Mouse (Mus musculus) adrenal gland, postnatal 36 days (tissue): ENCODE measurements around the gene Pf4. TPM values are rescaled to one million over a fixed set of nuclear protein-coding genes. Genes with fewer than 3 reads are reported as not detected.

Experiments
- DNase-seq, 2 experiments: peaks; one replicate each; pipeline ENCODE4 v3.0.0; 2021; ENCODE audit warnings: mixed read lengths in 1 of 2
- long read RNA-seq, 2 experiments: library from polyadenylated mRNA; stranded (forward); transcript quantifications; one replicate each; pipeline ENCODE4 v2.0.0; 2021; ENCODE audit warnings: borderline sequencing depth in 2 of 2
- total RNA-seq, 2 experiments: library from RNA; stranded (reverse); gene quantifications; 2 replicates each; pipeline ENCODE4 v1.2.3; 2021

Gene Pf4
- total RNA-seq = 10 to 100 TPM; 13.5 to 20.6 TPM
- long read RNA-seq, experiment 1, transcript Pf4-201 (3 exons, 588 nt) = major isoform, 15 of 15 reads
- long read RNA-seq, experiment 1, partial matches to known transcripts = 0 of 15 reads
- long read RNA-seq, experiment 1, other reads (novel, unspliced or antisense) = 0 of 15 reads
- long read RNA-seq, experiment 2, transcript Pf4-201 (3 exons, 588 nt) = major isoform, 6 of 6 reads
- long read RNA-seq, experiment 2, partial matches to known transcripts = 0 of 6 reads
- long read RNA-seq, experiment 2, other reads (novel, unspliced or antisense) = 0 of 6 reads

GRCm38 (mm10) chr5:90771880-90772653 lies at the start of gene Pf4:
Gene Pf4 (plus strand): TSS chr5:90772435.
- peak; percentile 33 to 35 for DNase-seq

DNA sequence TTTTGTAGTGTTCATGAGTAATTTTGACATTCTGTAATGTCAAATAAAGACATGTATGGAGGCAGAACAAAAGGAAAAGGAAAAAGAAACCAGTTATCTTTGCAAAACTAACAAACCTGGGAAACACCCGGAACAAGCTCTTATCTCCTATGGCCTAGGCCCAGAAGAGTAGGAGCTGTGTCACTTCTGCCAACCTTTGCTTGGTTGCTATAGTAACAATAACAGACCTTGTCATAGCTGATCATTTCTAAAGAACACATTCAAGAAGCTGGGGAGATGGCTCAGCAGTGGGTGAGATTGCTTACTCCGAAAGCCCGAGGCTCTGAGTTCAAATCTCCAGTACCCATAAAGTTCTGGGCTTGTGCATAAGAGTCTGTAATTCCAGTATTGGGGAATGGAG lies 49.6 kb upstream of the Pf4 start:
- no peak for DNase-seq

DNA sequence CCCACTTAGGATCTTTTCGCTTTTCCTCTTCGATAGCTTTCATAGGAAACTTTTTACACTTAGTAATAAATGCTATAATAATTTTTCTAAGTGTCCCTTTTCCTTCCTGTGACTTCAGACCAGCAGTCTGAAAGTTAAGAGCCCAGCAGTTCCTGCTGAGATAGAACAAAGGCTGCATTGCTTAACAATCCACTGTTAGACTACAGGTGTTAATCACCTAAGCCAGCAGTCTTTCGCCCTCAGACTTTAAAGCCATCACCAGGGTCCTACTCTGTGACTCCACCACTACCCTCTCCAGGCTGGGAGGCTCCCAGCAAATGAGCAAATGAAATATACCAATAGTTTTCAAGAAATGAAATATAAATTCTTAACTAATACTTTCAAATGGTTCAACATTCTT lies 44.0 kb upstream of the Pf4 start:
- no peak for DNase-seq

DNA sequence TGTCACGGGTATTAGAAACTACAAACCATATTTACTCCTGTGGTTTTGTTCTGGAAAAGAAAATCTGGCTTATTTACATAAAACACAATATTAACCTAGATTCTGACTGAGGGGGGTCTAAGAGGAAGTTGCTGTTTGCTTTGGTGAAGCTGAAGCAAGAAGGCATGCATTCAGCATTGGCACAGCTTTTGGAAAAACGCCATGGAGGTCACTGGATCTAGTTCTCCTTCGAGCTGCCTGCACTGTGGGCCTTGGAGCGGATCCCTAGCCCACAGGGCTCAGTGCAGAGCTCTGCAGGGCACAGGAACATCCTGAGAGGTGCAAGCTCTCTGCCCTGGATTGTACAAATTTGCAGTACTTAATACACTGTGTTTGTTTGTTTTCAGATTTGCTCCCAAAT lies 40.8 kb upstream of the Pf4 start:
- peak; percentile 4 to 18 for DNase-seq

GRCm38 (mm10) chr5:90742029-90742428 lies 30.2 kb upstream of the Pf4 start:
- DNase-seq = peak in 1 of 2 experiments; percentile 2

DNA sequence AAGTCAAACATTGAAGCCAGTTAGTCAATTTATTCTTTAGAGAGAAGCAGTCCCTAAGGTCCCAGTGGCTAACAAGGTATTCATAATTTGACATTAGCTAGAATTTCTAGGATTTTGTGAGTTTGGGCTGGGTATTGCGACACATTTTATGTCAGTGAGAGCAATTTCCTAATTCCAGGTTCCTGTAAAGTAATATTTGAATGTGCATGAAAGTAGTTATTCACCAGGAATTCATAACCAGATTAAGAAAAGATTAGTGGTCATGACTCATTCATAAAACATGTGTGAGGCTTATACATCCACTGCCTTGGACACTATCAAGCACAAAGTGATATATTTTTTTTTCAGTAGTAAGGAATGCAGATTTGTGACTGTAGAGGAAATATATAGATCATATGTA lies 18.3 kb upstream of the Pf4 start:
- DNase-seq = no peak

DNA sequence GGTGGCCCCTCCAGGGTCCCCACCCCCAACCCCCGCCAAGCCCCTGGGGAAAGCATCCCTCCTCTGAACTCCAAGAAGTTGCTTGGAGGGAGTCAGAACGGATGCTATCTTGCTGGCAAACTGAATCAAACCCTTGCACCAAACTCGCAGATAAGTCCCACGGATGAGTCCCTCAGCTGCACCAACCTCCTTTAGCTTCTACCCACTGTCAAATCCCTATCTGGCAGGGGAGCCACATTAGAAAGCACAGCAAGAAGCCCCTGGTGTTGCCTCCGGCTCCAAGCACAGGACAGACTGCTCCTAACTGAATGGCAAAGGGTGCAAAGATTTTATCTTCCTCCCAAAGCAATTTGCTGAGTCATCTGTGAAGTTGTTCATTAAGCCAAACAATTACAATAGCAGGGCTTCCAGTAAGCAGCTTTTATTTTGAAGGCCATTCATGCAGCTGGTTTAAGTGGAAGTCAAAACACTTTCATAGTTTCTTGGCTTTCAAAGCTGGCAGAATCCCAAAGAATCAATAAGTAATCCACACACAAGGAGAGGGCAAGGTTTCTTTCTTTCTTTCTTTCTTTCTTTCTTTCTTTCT lies 14.1 kb upstream of the Pf4 start:
- no peak for DNase-seq

DNA sequence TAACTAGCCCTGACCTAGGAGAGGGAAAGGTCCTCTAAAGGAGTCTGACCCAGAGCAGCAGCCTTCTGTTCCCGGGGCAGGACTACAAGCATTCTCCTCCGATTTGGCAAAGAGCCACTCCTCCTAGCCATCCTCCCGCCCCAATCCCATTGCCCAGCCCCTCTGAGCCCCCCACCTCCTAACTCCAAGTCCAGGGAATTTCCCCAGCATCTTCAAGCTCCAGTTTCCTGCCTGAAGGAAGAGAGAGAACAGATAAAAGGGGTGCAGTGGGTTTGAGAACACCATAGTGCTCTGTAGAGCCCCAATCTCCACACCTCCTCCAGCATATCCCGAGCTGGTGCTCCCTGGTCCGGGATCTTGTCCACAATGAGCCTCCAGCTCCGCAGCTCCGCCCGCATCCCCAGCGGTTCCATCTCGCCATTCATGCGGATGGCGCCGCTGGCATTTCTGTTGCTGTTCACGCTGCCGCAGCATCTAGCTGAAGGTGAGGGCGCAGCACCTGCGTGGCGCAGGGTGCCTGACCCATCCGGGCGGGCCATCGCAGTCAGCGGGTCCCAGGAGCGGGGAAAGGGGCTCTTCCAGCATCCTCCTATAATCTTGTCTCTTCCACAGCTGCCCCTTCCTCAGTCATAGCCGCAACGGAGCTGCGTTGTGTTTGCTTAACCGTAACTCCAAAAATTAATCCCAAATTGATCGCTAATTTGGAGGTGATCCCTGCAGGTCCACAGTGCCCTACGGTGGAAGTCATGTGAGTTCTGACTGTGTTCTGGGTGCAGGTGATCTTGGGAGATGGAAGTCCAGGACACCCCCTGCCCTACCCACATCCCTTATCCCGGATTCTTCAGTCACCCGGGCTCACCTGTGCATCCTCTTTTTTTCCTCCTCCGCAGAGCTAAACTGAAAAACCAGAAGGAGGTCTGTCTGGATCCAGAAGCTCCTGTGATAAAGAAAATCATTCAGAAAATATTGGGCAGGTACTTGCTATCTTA lies 12.9 kb upstream of the Pf4 start, which contains the start of gene Cxcl5:
TSS of gene Cxcl5 (plus strand) at position 284 of the 989 bp plus-strand sequence.
- DNase-seq = no peak

GRCm38 (mm10) chr5:90760303-90760702 lies 11.9 kb upstream of the Pf4 start:
- DNase-seq = no peak

DNA sequence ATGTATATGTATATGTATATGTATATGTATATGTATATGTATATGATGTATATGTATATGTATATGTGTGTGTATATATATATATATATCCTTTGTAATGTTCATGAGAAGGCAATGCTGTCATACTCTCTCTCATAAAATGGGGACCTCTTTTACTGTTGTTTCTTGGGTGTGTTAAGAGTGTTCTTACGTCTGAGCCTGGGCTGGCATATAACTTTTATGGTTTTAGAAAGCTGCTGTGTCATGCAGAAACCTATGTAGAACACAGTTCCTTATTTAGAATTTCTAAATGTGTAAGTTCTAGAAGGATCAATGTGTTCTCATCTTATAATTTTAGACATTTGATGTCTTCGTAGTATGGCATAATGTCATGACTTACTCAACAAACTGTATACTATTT lies 11.4 kb upstream of the Pf4 start:
- no peak for DNase-seq

- DNase-seq = no peak
Measured at GRCm38 (mm10) chr5:90761834-90762233, 10.4 kb upstream of the Pf4 start.

DNA sequence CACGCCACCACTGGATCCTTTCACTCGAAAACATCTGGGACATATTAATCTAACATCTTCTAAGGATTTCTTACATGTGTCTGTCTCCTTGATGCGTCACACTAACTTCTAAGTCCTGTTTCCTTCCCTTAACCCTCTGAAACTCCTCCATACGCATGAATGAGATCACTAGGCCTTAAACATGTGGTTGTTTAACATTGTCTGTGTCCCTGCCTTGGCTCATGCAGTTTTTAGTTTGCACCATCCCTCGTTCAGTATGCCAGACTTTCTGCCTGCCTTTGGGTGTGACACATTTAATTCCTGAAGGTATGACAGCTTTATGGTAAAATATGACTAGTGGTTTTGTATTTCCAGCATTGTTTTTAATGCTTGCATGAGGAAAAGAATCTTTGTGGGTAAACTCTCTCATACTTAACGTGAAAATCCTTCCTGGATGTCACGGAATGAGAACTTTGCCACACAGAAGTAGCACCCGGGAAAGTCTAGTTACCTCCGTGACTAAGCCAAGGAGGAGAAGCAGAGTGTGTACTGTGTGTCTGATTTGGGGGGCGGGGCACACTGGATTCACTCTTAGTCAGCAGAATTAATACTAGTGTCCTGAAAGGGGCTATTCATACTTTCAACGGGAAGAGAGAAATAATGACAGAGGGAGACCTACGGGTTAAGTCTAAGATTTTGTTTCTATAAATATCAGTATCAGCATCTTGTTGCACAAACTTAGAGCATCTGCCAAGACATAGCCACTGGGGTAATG lies 8.1 kb upstream of the Pf4 start:
- DNase-seq = no peak

- DNase-seq = no peak
Measured at GRCm38 (mm10) chr5:90765821-90766606, 6.2 kb upstream of the Pf4 start.

DNA sequence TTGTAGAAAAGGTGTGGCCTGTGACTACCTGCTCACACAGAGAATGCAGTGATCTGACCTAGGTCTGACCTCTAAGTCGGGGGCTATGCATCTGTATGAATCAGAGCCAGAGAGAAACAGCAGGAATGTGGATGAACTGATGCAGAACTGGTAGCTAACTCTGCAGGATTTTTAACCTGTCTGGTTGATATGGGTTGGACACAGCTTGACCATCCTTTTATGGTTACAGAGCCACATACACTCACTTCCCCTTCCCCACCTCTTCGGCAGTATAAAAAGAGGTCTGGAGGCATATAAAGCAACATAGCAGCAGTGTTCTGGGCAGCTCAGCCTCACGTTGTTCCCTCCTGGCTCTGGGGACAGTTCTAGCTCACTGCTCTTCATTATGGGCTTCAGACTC lies 4.0 kb upstream of the Pf4 start, which contains the start of gene Ppbp:
TSS of gene Ppbp (plus strand) at position 301 of the 400 bp plus-strand sequence.
- DNase-seq = no peak

- DNase-seq = no peak
Measured at GRCm38 (mm10) chr5:90771369-90771768, 866 bp upstream of the Pf4 start.

DNA sequence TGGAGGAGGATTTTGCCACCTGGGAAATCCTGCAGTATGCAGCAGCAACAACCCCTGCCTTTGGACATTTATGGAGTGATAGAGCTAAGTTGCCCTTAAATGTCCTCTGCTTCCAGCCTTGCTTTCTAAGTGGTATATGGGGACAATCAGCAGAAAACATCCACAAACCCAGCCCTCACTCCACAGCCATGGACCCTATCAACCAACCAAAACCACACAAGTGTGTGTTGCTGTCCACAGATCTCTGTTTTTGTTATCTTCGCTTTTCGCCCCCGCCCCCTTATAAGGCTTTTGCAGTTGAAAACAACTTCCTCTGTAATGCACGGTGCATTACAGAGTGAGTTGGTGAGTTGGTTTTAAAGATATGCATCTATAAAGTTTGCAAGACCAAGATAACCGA lies 3.3 kb downstream of the Pf4 start:
- no peak for DNase-seq

DNA sequence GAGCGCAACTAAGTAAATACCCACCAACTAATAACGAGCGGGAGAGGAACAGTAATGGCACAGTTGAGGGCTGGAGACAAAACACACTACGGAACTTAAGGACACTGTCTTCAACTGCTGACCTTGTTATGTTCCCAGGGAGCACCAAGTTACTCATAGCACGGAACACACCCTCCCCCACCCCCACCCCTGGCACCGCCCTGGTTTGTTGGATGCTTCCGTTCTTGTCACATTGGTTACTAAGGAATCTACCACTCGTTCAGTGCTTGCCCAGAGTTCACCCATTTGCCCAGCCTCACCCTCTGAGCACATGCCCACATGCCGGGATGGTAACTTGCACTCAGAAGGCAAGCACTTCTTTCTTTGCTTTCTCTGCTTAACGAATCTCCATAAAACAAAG lies 5.4 kb downstream of the Pf4 start:
- no peak for DNase-seq

DNA sequence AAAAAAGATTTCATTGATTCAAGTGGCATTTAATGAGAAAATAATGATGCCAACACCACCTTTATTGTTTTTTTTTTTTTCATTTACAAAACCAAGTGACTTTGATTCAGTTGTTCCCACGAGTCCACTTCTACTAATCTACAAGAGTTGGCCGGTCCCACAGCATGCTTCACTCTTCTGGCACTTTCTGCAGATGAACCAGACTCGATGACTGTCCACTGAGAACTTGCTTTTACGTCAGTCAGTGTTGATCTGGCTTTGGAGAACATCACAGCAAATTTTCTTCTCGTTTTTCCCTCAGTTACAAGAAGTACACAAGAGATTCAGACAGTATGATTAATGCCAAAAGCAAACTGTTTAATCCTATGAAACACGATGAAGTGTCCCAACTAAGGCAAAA lies 6.6 kb downstream of the Pf4 start:
- no peak for DNase-seq

- DNase-seq = no peak
Measured at GRCm38 (mm10) chr5:90783697-90784096, 11.5 kb downstream of the Pf4 start.
